Mouse (Mus musculus): ENCODE results near the gene Akp3.

Akp3 gene

GRCm38 (mm10) chr1:87124673-87125072, at the start of gene Akp3:
Gene Akp3 (plus strand): TSS chr1:87124973.
- DNase-seq (ENCODE audit: low spot score) = no peak

- DNase-seq (ENCODE audit: low spot score) = no peak
Measured at GRCm38 (mm10) chr1:87086196-87086595, 38.6 kb upstream of the Akp3 start.

GRCm38 (mm10) chr1:87086964-87087363, 37.8 kb upstream of the Akp3 start:
- no peak for DNase-seq (ENCODE audit: low spot score)

- DNase-seq (ENCODE audit: low spot score) = no peak
Measured at GRCm38 (mm10) chr1:87089251-87089650, 35.5 kb upstream of the Akp3 start.

GRCm38 (mm10) chr1:87089828-87090227, 34.9 kb upstream of the Akp3 start, which contains the start of gene Alppl2:
Gene Alppl2 (minus strand): TSS chr1:87089928.
- DNase-seq (ENCODE audit: low spot score) = no peak

GRCm38 (mm10) chr1:87095642-87096041, 29.1 kb upstream of the Akp3 start:
- DNase-seq (ENCODE audit: low spot score) = no peak

GRCm38 (mm10) chr1:87098358-87098975, 26.3 kb upstream of the Akp3 start:
- DNase-seq (ENCODE audit: low spot score) = peak; percentile 30

- DNase-seq (ENCODE audit: low spot score) = no peak
Measured at GRCm38 (mm10) chr1:87101411-87101810, 23.4 kb upstream of the Akp3 start, which contains the start of gene Alpi. Gene Alpi (minus strand): TSS chr1:87101606.

- no peak for DNase-seq (ENCODE audit: low spot score)
Measured at GRCm38 (mm10) chr1:87102114-87102513, 22.7 kb upstream of the Akp3 start.

- DNase-seq (ENCODE audit: low spot score) = no peak
Measured at GRCm38 (mm10) chr1:87103936-87104335, 20.8 kb upstream of the Akp3 start.

GRCm38 (mm10) chr1:87106536-87106935, 18.2 kb upstream of the Akp3 start:
- no peak for DNase-seq (ENCODE audit: low spot score)

GRCm38 (mm10) chr1:87108564-87108963, 16.2 kb upstream of the Akp3 start:
- DNase-seq (ENCODE audit: low spot score) = no peak

- no peak for DNase-seq (ENCODE audit: low spot score)
Measured at GRCm38 (mm10) chr1:87111719-87112354, 12.9 kb upstream of the Akp3 start.

- DNase-seq (ENCODE audit: low spot score) = no peak
Measured at GRCm38 (mm10) chr1:87114784-87115183, 10.0 kb upstream of the Akp3 start.

GRCm38 (mm10) chr1:87127206-87128030, 2.6 kb downstream of the Akp3 start:
- DNase-seq (ENCODE audit: low spot score) = no peak

GRCm38 (mm10) chr1:87131803-87132202, 7.0 kb downstream of the Akp3 start:
- no peak for DNase-seq (ENCODE audit: low spot score)

- no peak for DNase-seq (ENCODE audit: low spot score)
Measured at GRCm38 (mm10) chr1:87141550-87141949, 16.8 kb downstream of the Akp3 start.

- no peak for DNase-seq (ENCODE audit: low spot score)
Measured at GRCm38 (mm10) chr1:87142456-87142855, 17.7 kb downstream of the Akp3 start.

- no peak for DNase-seq (ENCODE audit: low spot score)
Measured at GRCm38 (mm10) chr1:87143141-87143540, 18.4 kb downstream of the Akp3 start.

- no peak for DNase-seq (ENCODE audit: low spot score)
Measured at GRCm38 (mm10) chr1:87149422-87149821, 24.6 kb downstream of the Akp3 start.

- no peak for DNase-seq (ENCODE audit: low spot score)
Measured at GRCm38 (mm10) chr1:87151286-87151685, 26.5 kb downstream of the Akp3 start.

GRCm38 (mm10) chr1:87153776-87154500, 29.2 kb downstream of the Akp3 start:
- no peak for DNase-seq (ENCODE audit: low spot score)

Measured in c-Kit-positive CD71-positive TER-119-positive erythroid progenitor cells, embryonic 14.5 days (primary cell).